Mouse (Mus musculus): ENCODE data around the gene Adcy10. TPM values are rescaled to one million over a fixed set of nuclear protein-coding genes. Genes with fewer than 3 reads are reported as not detected.

Gene Adcy10
- polyA plus RNA-seq, 1 experiment from 2014 or later, result 0.05 TPM

Other genes with a start within 250 kb of the Adcy10 start
- 104 and 109 TPM in 2 replicates for gene Tiprl, start 248.2 kb upstream of the Adcy10 start, polyA plus RNA-seq (2014; fragmentation: Nextera tagmentation; extraction: Ambion mirVana)
- 2.2 and 2.5 TPM in 2 replicates for gene Gpr161, start 189.4 kb upstream of the Adcy10 start, polyA plus RNA-seq (2014; fragmentation: Nextera tagmentation; extraction: Ambion mirVana)
- gene Dcaf6, start 24.7 kb upstream of the Adcy10 start, polyA plus RNA-seq (2014; fragmentation: Nextera tagmentation; extraction: Ambion mirVana), result 7.8 and 8.1 TPM in 2 replicates
- 95.8 and 100.0 TPM in 2 replicates for gene Mpc2, start 24.5 kb upstream of the Adcy10 start, polyA plus RNA-seq (2014; fragmentation: Nextera tagmentation; extraction: Ambion mirVana)
- 128 and 141 TPM in 2 replicates for gene Mpzl1, start 149.4 kb downstream of the Adcy10 start, polyA plus RNA-seq (2014; fragmentation: Nextera tagmentation; extraction: Ambion mirVana)
- 6.4 and 7.2 TPM in 2 replicates for gene Rcsd1, start 224.6 kb downstream of the Adcy10 start, polyA plus RNA-seq (2014; fragmentation: Nextera tagmentation; extraction: Ambion mirVana)

All from forebrain, embryonic 11.5 days (tissue).